Mouse (Mus musculus): ENCODE results near the gene Ldha.

GRCm38 (mm10) chr7:46842278-46842677, 1.0 kb downstream of the Ldha start:
- TF ChIP-seq CTCF (IDR thresholded peaks at IDR 0.05; ENCODE audit: extremely low read depth, insufficient read length, insufficient replicate concordance, low read depth, low read length) (no peak), POLR2A (IDR thresholded peaks at IDR 0.05; ENCODE audit: low read depth, low read length) (no peak)
